Mouse (Mus musculus) small intestine, adult 2 months (tissue): ENCODE results near the gene Bub1. TPM values are rescaled to one million over a fixed set of nuclear protein-coding genes. Genes with fewer than 3 reads are reported as not detected.

Experiments
- H3K27ac ChIP-seq: fragments of 200-500 bp; 2 replicates; pipeline ENCODE4 v1.5.1; 2012; ENCODE audit warnings: low read depth, low read length, control low read depth, inconsistent platforms; ENCODE audit not compliant: insufficient read depth
- H3K27me3 ChIP-seq: fragments of 200-500 bp; 2 replicates; pipeline ENCODE4 v1.6.1; 2012; ENCODE audit warnings: mild to moderate bottlenecking, moderate library complexity, low read length, inconsistent platforms; ENCODE audit not compliant: control insufficient read depth, insufficient read depth
- H3K36me3 ChIP-seq: fragments of 200-500 bp; 2 replicates; pipeline ENCODE4 v1.6.1; 2012; ENCODE audit warnings: mild to moderate bottlenecking, low read length, control low read depth, inconsistent platforms; ENCODE audit not compliant: control insufficient read depth, insufficient read depth
- H3K4me1 ChIP-seq: fragments of 200-500 bp; 2 replicates; pipeline ENCODE4 v1.6.1; 2012; ENCODE audit warnings: low read length, inconsistent platforms, mixed read lengths; ENCODE audit not compliant: control insufficient read depth, insufficient read depth, insufficient read length
- H3K4me3 ChIP-seq: fragments of 200-500 bp; 2 replicates; pipeline ENCODE4 v1.5.1; 2012; ENCODE audit warnings: low read depth, mild to moderate bottlenecking, control low read depth, inconsistent platforms, low read length, moderate library complexity
- CTCF ChIP-seq: fragments of 200-500 bp; IDR thresholded peaks from 2 replicates; pipeline ENCODE4 v1.5.1; 2012; ENCODE audit warnings: low read depth, mild to moderate bottlenecking, control low read depth, inconsistent platforms, low read length, moderate library complexity, mixed read lengths; ENCODE audit not compliant: insufficient replicate concordance, insufficient read length; ENCODE audit errors: extremely low read depth
- POLR2A ChIP-seq: fragments of 200-500 bp; IDR thresholded peaks from 2 replicates; pipeline ENCODE4 v1.6.1; 2012; ENCODE audit warnings: low read depth, mild to moderate bottlenecking, control low read depth, inconsistent platforms, low read length, moderate library complexity
- WGBS: fragments of 180-500 bp; shearing (Covaris S2); methylation state at CpG from one replicate; pipeline ENCODE4 v1.1.7; 2018; 5-methylcytosine and 5-hydroxymethylcytosine counted together
- polyA plus RNA-seq: library from polyadenylated mRNA; depleted of rRNA; stranded (reverse); fragments of >200 nt; gene quantifications from 2 replicates; pipeline ENCODE4 v1.2.3, GENCODE M21; 2012; rRNA removed

The Bub1 gene
- polyA plus RNA-seq, result 0.18 and 0.38 TPM in 2 replicates

- no peaks in the 10 kb centered on the region for H3K4me1 ChIP-seq
- TF ChIP-seq POLR2A, result no peak
- TF ChIP-seq CTCF, result no peak
- H3K36me3 ChIP-seq, result no peaks in the 10 kb centered on the region; the same call in 1 of the 2 replicates
- peak within 1 kb of the TSS; percentile 67 for H3K4me3 ChIP-seq
- 1% methylated on average over 56 of the region's 56 CpGs for WGBS
- no peak within 1 kb of the TSS for H3K27ac ChIP-seq
- no peaks in the 10 kb centered on the region for H3K27me3 ChIP-seq
Observed at GRCm38 (mm10) chr2:127831401-127832102, at the start of gene Bub1. Gene Bub1 (minus strand): TSS chr2:127831865.

- Histone ChIP-seq H3K27me3 (no peaks in the 10 kb centered on the region), H3K4me3 (no peak overlapping the region), H3K27ac (no peak overlapping the region), H3K36me3 (no peaks in the 10 kb centered on the region), H3K4me1 (no peaks in the 10 kb centered on the region)
- WGBS, result 54% methylated on average over 5 of the region's 5 CpGs
- no peak for TF ChIP-seq CTCF
- TF ChIP-seq POLR2A, result no peak
Observed at GRCm38 (mm10) chr2:127881063-127881462, 49.4 kb upstream of the Bub1 start.

GRCm38 (mm10) chr2:127864381-127864780, 32.7 kb upstream of the Bub1 start:
- H3K4me1 ChIP-seq, result peaks cover 3% of the 10 kb centered on the region; the same call in 1 of the 2 replicates
- WGBS, result 78% methylated on average over 4 of the region's 4 CpGs
- TF ChIP-seq CTCF (no peak), POLR2A (no peak)
- H3K27ac ChIP-seq, result no peak overlapping the region
- H3K36me3 ChIP-seq, result no peaks in the 10 kb centered on the region
- no peak overlapping the region for H3K4me3 ChIP-seq
- no peaks in the 10 kb centered on the region for H3K27me3 ChIP-seq

GRCm38 (mm10) chr2:127854332-127854991, 22.8 kb upstream of the Bub1 start:
- TF ChIP-seq CTCF (no peak), POLR2A (no peak)
- H3K36me3 ChIP-seq, result no peaks in the 10 kb centered on the region
- WGBS, result 45% methylated on average over 4 of the region's 4 CpGs
- no peaks in the 10 kb centered on the region for H3K27me3 ChIP-seq
- H3K27ac ChIP-seq, result no peak overlapping the region
- H3K4me1 ChIP-seq, result no peaks in the 10 kb centered on the region
- H3K4me3 ChIP-seq, result no peak overlapping the region

- no peak overlapping the region for H3K27ac ChIP-seq
- H3K4me3 ChIP-seq, result no peak overlapping the region
- WGBS, result 79% methylated on average over 2 of the region's 2 CpGs
- TF ChIP-seq POLR2A (no peak), CTCF (no peak)
- no peaks in the 10 kb centered on the region for H3K27me3 ChIP-seq
- H3K36me3 ChIP-seq, result no peaks in the 10 kb centered on the region
- H3K4me1 ChIP-seq, result no peaks in the 10 kb centered on the region
Observed at GRCm38 (mm10) chr2:127850371-127850770, 18.7 kb upstream of the Bub1 start.

- no peaks in the 10 kb centered on the region for H3K36me3 ChIP-seq
- WGBS, result 11% methylated on average over 1 of the region's 1 CpGs
- TF ChIP-seq POLR2A, result no peak
- no peak for TF ChIP-seq CTCF
- H3K27me3 ChIP-seq, result no peaks in the 10 kb centered on the region
- H3K27ac ChIP-seq, result no peak overlapping the region
- no peak overlapping the region for H3K4me3 ChIP-seq
- H3K4me1 ChIP-seq, result no peaks in the 10 kb centered on the region
Observed at GRCm38 (mm10) chr2:127846571-127846970, 14.9 kb upstream of the Bub1 start.

GRCm38 (mm10) chr2:127846008-127846407, 14.3 kb upstream of the Bub1 start:
- H3K27me3 ChIP-seq, result no peaks in the 10 kb centered on the region
- no peak overlapping the region for H3K27ac ChIP-seq
- H3K4me1 ChIP-seq, result no peaks in the 10 kb centered on the region
- no peaks in the 10 kb centered on the region for H3K36me3 ChIP-seq
- no peak for TF ChIP-seq CTCF
- no peak for TF ChIP-seq POLR2A
- H3K4me3 ChIP-seq, result no peak overlapping the region
